Mouse (Mus musculus) liver, embryonic 14.5 days (tissue): Measurements from ENCODE around the gene Bbs12. TPM values are rescaled to one million over a fixed set of nuclear protein-coding genes. Genes with fewer than 3 reads are reported as not detected.

Source experiments
- ATAC-seq: fragments of 200-750 bp; cut with Nextera tagmentation; 2 replicates; pipeline ENCODE4 v1.8.0; 2017; ENCODE audit warnings: moderate number of reproducible peaks, mild to moderate bottlenecking, moderate library complexity; ENCODE audit not compliant: insufficient read depth
- DNase-seq, 3 experiments: peaks; one replicate each; pipeline ENCODE4 v3.0.0-alpha.2; 2012 to 2013; ENCODE audit warnings: low read depth in 3 of 3, low spot score in 3 of 3
- H3K27ac ChIP-seq: fragments of 300-500 bp; sonication (generic); 2 replicates; pipeline ENCODE4 v1.5.1; 2014; ENCODE audit warnings: moderate library complexity, mild to moderate bottlenecking, control low read depth, inconsistent platforms
- H3K27me3 ChIP-seq: fragments of 300-500 bp; sonication (generic); 2 replicates; pipeline ENCODE4 v1.6.1; 2014; ENCODE audit warnings: mild to moderate bottlenecking, low read length, moderate library complexity; ENCODE audit not compliant: control insufficient read depth, insufficient read depth
- H3K36me3 ChIP-seq: fragments of 300-500 bp; sonication (generic); replicated peaks from 2 replicates; pipeline ENCODE4 v1.6.1; 2014; ENCODE audit warnings: low read depth; ENCODE audit not compliant: control insufficient read depth, insufficient read depth
- H3K4me1 ChIP-seq, 2 experiments: fragments of 200-500 bp in 1 of 2; fragments of 300-500 bp in 1 of 2; sonication (generic) in 1 of 2; replicated peaks; 2 replicates each; pipeline ENCODE4 v1.6.1; 2012 to 2014; ENCODE audit warnings: antibody characterized with exemption in 1 of 2, inconsistent platforms in 1 of 2, low read length in 1 of 2; ENCODE audit not compliant: control insufficient read depth in 2 of 2, insufficient read depth in 2 of 2
- H3K4me2 ChIP-seq: fragments of 300-500 bp; sonication (generic); 2 replicates; pipeline ENCODE4 v1.6.1; 2014; ENCODE audit warnings: low read depth, mild to moderate bottlenecking, control low read depth, moderate library complexity
- H3K4me3 ChIP-seq, 2 experiments: fragments of 200-500 bp in 1 of 2; fragments of 300-500 bp in 1 of 2; sonication (generic) in 1 of 2; 2 replicates each; pipeline ENCODE4 v1.5.1; 2012 to 2014; ENCODE audit warnings: low read depth in 2 of 2, low read length in 2 of 2, mild to moderate bottlenecking in 2 of 2, control low read depth in 1 of 2, inconsistent platforms in 1 of 2, moderate library complexity in 1 of 2; ENCODE audit not compliant: insufficient read depth in 1 of 2
- H3K9ac ChIP-seq: fragments of 300-500 bp; sonication (generic); replicated peaks from 2 replicates; pipeline ENCODE4 v1.6.1; 2014; ENCODE audit warnings: mild to moderate bottlenecking, control low read depth, moderate library complexity
- H3K9me3 ChIP-seq: fragments of 300-500 bp; sonication (generic); 2 replicates; pipeline ENCODE4 v1.6.1; 2016; ENCODE audit warnings: low read length, mixed read lengths; ENCODE audit not compliant: control insufficient read depth
- CTCF ChIP-seq: IDR thresholded peaks from 2 replicates; pipeline ENCODE4 v1.5.1; 2016; ENCODE audit warnings: antibody characterized with exemption, low read depth, control low read depth
- EP300 ChIP-seq: IDR thresholded peaks from 2 replicates; pipeline ENCODE4 v1.6.1; 2016; ENCODE audit warnings: antibody characterized with exemption, low read depth
- WGBS: fragments of 180-500 bp; shearing (Covaris S2); extraction: QIAGEN DNeasy Blood & Tissue Kit; methylation state at CpG from one replicate; pipeline ENCODE4 v1.1.7; 2014; ENCODE audit not compliant: insufficient replicate concordance; 5-methylcytosine and 5-hydroxymethylcytosine counted together
- polyA plus RNA-seq, 2 experiments: library from polyadenylated mRNA; depleted of rRNA in 1 of 2; stranded (reverse) in 1 of 2; unstranded in 1 of 2; fragments of >200 nt; fragmentation: Nextera tagmentation in 1 of 2; extraction: Ambion mirVana in 1 of 2; gene quantifications; 2 replicates each; pipeline versions ENCODE4 v1.2.1 to v1.2.3; 2012 to 2014

Bbs12 gene
- polyA plus RNA-seq (2012; rRNA removed) = 1.7 and 2.2 TPM in 2 replicates
- 4.4 and 4.8 TPM in 2 replicates for polyA plus RNA-seq (2014; fragmentation: Nextera tagmentation; extraction: Ambion mirVana)

GRCm38 (mm10) chr3:37312370-37312941 is at the start of gene Bbs12, which contains the start of gene Cetn4:
Gene Bbs12, plus strand, starts transcription at chr3:37312554.
Gene Cetn4, minus strand, starts transcription at chr3:37312708.
- Histone ChIP-seq H3K27ac (no peak within 1 kb of the TSS; the same call in 1 of the 2 replicates), H3K4me3 (peak within 1 kb of the TSS; percentile 65 to 95), H3K9me3 (no peaks in the 10 kb centered on the region), H3K4me1 (peaks cover 9 to 12% of the 10 kb centered on the region in 2 experiments), H3K27me3 (no peaks in the 10 kb centered on the region), H3K36me3 (no peaks in the 10 kb centered on the region), H3K9ac (peak within 1 kb of the TSS; percentile 94), H3K4me2 (peak within 1 kb of the TSS; percentile 89)
- under 1% methylated on average over 54 of the region's 54 CpGs for WGBS
- TF ChIP-seq EP300 = no peak
- TF ChIP-seq CTCF = no peak
- DNase-seq (peak; percentile 83 to 88 (median 86)), ATAC-seq (peak; percentile 99)

GRCm38 (mm10) chr3:37268338-37268737 is 44.0 kb upstream of the Bbs12 start:
- Histone ChIP-seq H3K9ac (no peak overlapping the region), H3K27me3 (no peaks in the 10 kb centered on the region), H3K36me3 (no peaks in the 10 kb centered on the region), H3K4me1 (no peaks in the 10 kb centered on the region), H3K9me3 (no peaks in the 10 kb centered on the region), H3K4me3 (no peak overlapping the region), H3K27ac (no peak overlapping the region), H3K4me2 (no peak overlapping the region)
- DNase-seq (no peak), ATAC-seq (no peak)
- WGBS = 73% methylated on average over 11 of the region's 11 CpGs
- no peak for TF ChIP-seq CTCF
- no peak for TF ChIP-seq EP300

GRCm38 (mm10) chr3:37269926-37270325 is 42.4 kb upstream of the Bbs12 start:
- H3K4me2 ChIP-seq = no peak overlapping the region
- ATAC-seq = no peak
- no peaks in the 10 kb centered on the region for H3K27me3 ChIP-seq
- H3K9ac ChIP-seq = no peak overlapping the region
- no peak for DNase-seq
- TF ChIP-seq CTCF = no peak
- TF ChIP-seq EP300 = no peak
- H3K4me3 ChIP-seq = no peak overlapping the region
- H3K36me3 ChIP-seq = no peaks in the 10 kb centered on the region
- 62% methylated on average over 4 of the region's 4 CpGs for WGBS
- no peaks in the 10 kb centered on the region for H3K9me3 ChIP-seq
- peaks cover 4 to 11% of the 10 kb centered on the region in 2 experiments for H3K4me1 ChIP-seq
- no peak overlapping the region for H3K27ac ChIP-seq

GRCm38 (mm10) chr3:37271209-37271608 is 41.1 kb upstream of the Bbs12 start:
- Histone ChIP-seq H3K27ac (no peak overlapping the region), H3K9me3 (no peaks in the 10 kb centered on the region), H3K36me3 (no peaks in the 10 kb centered on the region), H3K4me3 (no peak overlapping the region), H3K27me3 (no peaks in the 10 kb centered on the region), H3K4me2 (no peak overlapping the region), H3K9ac (no peak overlapping the region), H3K4me1 (peaks cover 4 to 13% of the 10 kb centered on the region in 2 experiments)
- ATAC-seq = no peak
- DNase-seq = peak; percentile 13 to 27 (median 20)
- TF ChIP-seq EP300 = no peak
- peak; percentile 82 for TF ChIP-seq CTCF
- WGBS = 0% methylated on average over 1 of the region's 1 CpGs

GRCm38 (mm10) chr3:37273092-37273491 is 39.3 kb upstream of the Bbs12 start:
- no peak for DNase-seq
- 57% methylated on average over 7 of the region's 7 CpGs for WGBS
- H3K4me2 ChIP-seq = no peak overlapping the region
- TF ChIP-seq CTCF = no peak
- TF ChIP-seq EP300 = no peak
- peaks cover 4 to 13% of the 10 kb centered on the region in 2 experiments for H3K4me1 ChIP-seq
- no peaks in the 10 kb centered on the region for H3K36me3 ChIP-seq
- no peaks in the 10 kb centered on the region for H3K27me3 ChIP-seq
- no peak overlapping the region for H3K4me3 ChIP-seq
- H3K9me3 ChIP-seq = no peaks in the 10 kb centered on the region
- H3K9ac ChIP-seq = no peak overlapping the region
- H3K27ac ChIP-seq = no peak overlapping the region
- no peak for ATAC-seq
